Mouse (Mus musculus): Measurements from ENCODE around the gene Gm26992. TPM values are rescaled to one million over a fixed set of nuclear protein-coding genes. Genes with fewer than 3 reads are reported as not detected.

Gm26992 gene
- polyA plus RNA-seq, 1 experiment from 2014 or later = not detected

GRCm38 (mm10) chrX:103509168-103510019 is 87.6 kb downstream of the Gm26992 start:
- in situ Hi-C loops (cut with MboI; ENCODE audit: low pct_unique_long_range_greater_than_20kb) = no loop called here

GRCm38 (mm10) chrX:103514782-103515181 is 93.0 kb downstream of the Gm26992 start:
- in situ Hi-C loops (cut with MboI; ENCODE audit: low pct_unique_long_range_greater_than_20kb) = no loop called here
- no peak for DNase-seq (ENCODE audit: low read depth, low spot score)
- ChIA-PET POLR2A (no interaction called here), CTCF (no interaction called here)
- no peak for TF ChIP-seq CTCF (IDR thresholded peaks at IDR 0.05)
- ATAC-seq = no peak
- H3K27me3 ChIP-seq = no peaks in the 10 kb centered on the region

More at GRCm38 (mm10) chrX:103509168-103510019, 87.6 kb downstream of the Gm26992 start:
- POLR2A ChIA-PET = no interaction called here
- H3K27me3 ChIP-seq = no peaks in the 10 kb centered on the region
- no peak for TF ChIP-seq CTCF (IDR thresholded peaks at IDR 0.05)
- DNase-seq (ENCODE audit: low read depth, low spot score) = no peak
- ATAC-seq = no peak
- CTCF ChIA-PET = interaction anchor here (2.1 kb wide), 1 partner anchor 38 kb away, joined by 4 read pairs; no protein-coding TSS in a partner anchor

- no peak for TF ChIP-seq CTCF (IDR thresholded peaks at IDR 0.05)
- CTCF ChIA-PET = no interaction called here
- H3K27me3 ChIP-seq = no peaks in the 10 kb centered on the region
- DNase-seq (ENCODE audit: low read depth, low spot score) (no peak), ATAC-seq (peak; percentile 44)
- POLR2A ChIA-PET = no interaction called here
- in situ Hi-C loops (cut with MboI; ENCODE audit: low pct_unique_long_range_greater_than_20kb) = no loop called here
Measured at GRCm38 (mm10) chrX:103515346-103515745, 93.5 kb downstream of the Gm26992 start.

GRCm38 (mm10) chrX:103518798-103519197 is 97.0 kb downstream of the Gm26992 start:
- DNase-seq (ENCODE audit: low read depth, low spot score) = no peak
- in situ Hi-C loops (cut with MboI; ENCODE audit: low pct_unique_long_range_greater_than_20kb) = no loop called here
- no peak for TF ChIP-seq CTCF (IDR thresholded peaks at IDR 0.05)

GRCm38 (mm10) chrX:103519547-103519946 is 97.7 kb downstream of the Gm26992 start:
- TF ChIP-seq CTCF (IDR thresholded peaks at IDR 0.05) = no peak
- ChIA-PET CTCF (no interaction called here), POLR2A (no interaction called here)
- in situ Hi-C loops (cut with MboI; ENCODE audit: low pct_unique_long_range_greater_than_20kb) = no loop called here
- H3K27me3 ChIP-seq = no peaks in the 10 kb centered on the region
- ATAC-seq (no peak), DNase-seq (ENCODE audit: low read depth, low spot score) (no peak)

More at GRCm38 (mm10) chrX:103518798-103519197, 97.0 kb downstream of the Gm26992 start:
- ChIA-PET CTCF (no interaction called here), POLR2A (no interaction called here)
- no peaks in the 10 kb centered on the region for H3K27me3 ChIP-seq
- no peak for ATAC-seq

GRCm38 (mm10) chrX:103521221-103521716 is 99.5 kb downstream of the Gm26992 start:
- ChIA-PET CTCF (no interaction called here), POLR2A (no interaction called here)
- ATAC-seq (no peak), DNase-seq (ENCODE audit: low read depth, low spot score) (no peak)
- no peaks in the 10 kb centered on the region for H3K27me3 ChIP-seq
- in situ Hi-C loops (cut with MboI; ENCODE audit: low pct_unique_long_range_greater_than_20kb) = no loop called here
- TF ChIP-seq CTCF (IDR thresholded peaks at IDR 0.05) = no peak

- CTCF ChIA-PET = no interaction called here
- POLR2A ChIA-PET = no interaction called here
- no peak for TF ChIP-seq CTCF (IDR thresholded peaks at IDR 0.05)
- DNase-seq (ENCODE audit: low read depth, low spot score) = no peak
- no peak for ATAC-seq
- H3K27me3 ChIP-seq = no peaks in the 10 kb centered on the region
- in situ Hi-C loops (cut with MboI; ENCODE audit: low pct_unique_long_range_greater_than_20kb) = no loop called here
Measured at GRCm38 (mm10) chrX:103529185-103529584, 107.4 kb downstream of the Gm26992 start.

Other genes starting within 250 kb of the Gm26992 start
- gene Nap1l2, start 235.4 kb upstream of the Gm26992 start, polyA plus RNA-seq (2021) = not detected
- not detected for gene Cdx4, start 100.6 kb upstream of the Gm26992 start, polyA plus RNA-seq (2021)
- gene Chic1, start 65.5 kb upstream of the Gm26992 start, polyA plus RNA-seq (2021) = 2.8 TPM
- gene Tsx, start 7.5 kb upstream of the Gm26992 start, polyA plus RNA-seq (2021) = 0.27 TPM
- not detected for gene Zcchc13, start 208.6 kb downstream of the Gm26992 start, polyA plus RNA-seq (2021)

Data from Patski (cell line).